Mouse (Mus musculus): ENCODE results near the gene Gm21988. TPM values are rescaled to one million over a fixed set of nuclear protein-coding genes. Genes with fewer than 3 reads are reported as not detected.

The Gm21988 gene
- polyA plus RNA-seq, 1 experiment from 2014 or later = 16.3 TPM

GRCm38 (mm10) chr11:70192157-70192556 is 47.5 kb downstream of the Gm21988 start:
- DNase-seq (no peak), ATAC-seq (ENCODE audit: low FRiP score, low TSS enrichment) (no peak)
- no peaks in the 10 kb centered on the region for H3K36me3 ChIP-seq (ENCODE audit: control insufficient read depth, insufficient read depth, low read length)
- H3K27me3 ChIP-seq (ENCODE audit: control insufficient read depth, insufficient read depth, low read length) = no peaks in the 10 kb centered on the region
- WGBS = 82% methylated on average over 4 of the region's 4 CpGs
- no peak overlapping the region for H3K27ac ChIP-seq (replicated peaks; ENCODE audit: low read depth, low read length)
- H3K4me2 ChIP-seq (ENCODE audit: low read length) = no peak overlapping the region
- H3K9ac ChIP-seq (replicated peaks; ENCODE audit: low read length) = no peak overlapping the region
- no peaks in the 10 kb centered on the region for H3K4me1 ChIP-seq (ENCODE audit: control insufficient read depth, insufficient read depth, low read length)
- H3K4me3 ChIP-seq (replicated peaks; ENCODE audit: low read depth, low read length) = no peak overlapping the region
- no peaks in the 10 kb centered on the region for H3K9me3 ChIP-seq (ENCODE audit: control insufficient read depth, low read length)

- no peak for ATAC-seq (ENCODE audit: low FRiP score, low TSS enrichment)
- H3K27ac ChIP-seq (replicated peaks; ENCODE audit: low read depth, low read length) = no peak overlapping the region
- H3K4me1 ChIP-seq (ENCODE audit: control insufficient read depth, insufficient read depth, low read length) = no peaks in the 10 kb centered on the region
- WGBS = 86% methylated on average over 6 of the region's 6 CpGs
- no peaks in the 10 kb centered on the region for H3K27me3 ChIP-seq (ENCODE audit: control insufficient read depth, insufficient read depth, low read length)
- H3K4me2 ChIP-seq (ENCODE audit: low read length) = no peak overlapping the region
- H3K9ac ChIP-seq (replicated peaks; ENCODE audit: low read length) = no peak overlapping the region
- no peak for DNase-seq
- H3K4me3 ChIP-seq (replicated peaks; ENCODE audit: low read depth, low read length) = no peak overlapping the region
- H3K36me3 ChIP-seq (ENCODE audit: control insufficient read depth, insufficient read depth, low read length) = no peaks in the 10 kb centered on the region
- no peaks in the 10 kb centered on the region for H3K9me3 ChIP-seq (ENCODE audit: control insufficient read depth, low read length)
Measured at GRCm38 (mm10) chr11:70191188-70191587, 48.4 kb downstream of the Gm21988 start.

DNA sequence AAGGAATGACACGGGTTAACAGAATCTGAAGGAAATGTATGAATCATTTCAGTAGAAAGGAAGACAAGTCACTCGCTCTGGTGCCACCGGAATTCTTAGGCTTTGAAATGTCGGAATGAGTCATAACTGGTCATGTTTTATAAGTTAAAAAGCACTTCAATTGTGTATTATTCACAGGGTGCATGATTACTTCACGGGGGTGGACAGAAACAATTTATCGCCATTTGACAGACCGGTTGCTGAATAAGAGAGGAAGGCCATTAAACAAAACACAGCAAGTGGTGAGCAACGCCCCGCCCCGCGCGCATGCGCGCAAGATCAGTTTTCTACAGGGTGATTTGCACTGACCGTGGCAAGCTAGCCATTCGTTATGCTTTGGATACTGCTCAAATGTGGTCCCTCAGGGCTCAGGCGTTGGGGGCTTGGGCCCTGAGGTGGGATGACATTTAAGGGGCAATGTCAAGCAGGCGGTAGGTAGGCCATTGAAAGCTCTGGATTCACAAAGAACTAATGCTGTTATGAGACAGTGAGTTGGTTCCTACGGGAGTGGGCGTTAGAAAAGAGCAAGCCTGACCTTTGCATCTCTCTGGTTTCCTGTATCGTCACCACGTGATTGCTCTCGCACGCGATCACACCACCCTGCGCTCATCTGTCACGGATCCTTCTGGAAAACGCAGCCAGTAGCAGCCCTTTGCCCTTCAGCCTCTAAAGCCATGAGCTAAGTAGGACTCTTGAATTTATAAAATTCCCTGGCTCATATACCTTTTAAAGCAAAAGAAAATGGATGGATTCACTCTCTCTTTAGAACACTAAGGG is 50.1 kb downstream of the Gm21988 start:
- Histone ChIP-seq H3K27me3 (ENCODE audit: control insufficient read depth, insufficient read depth, low read length) (no peaks in the 10 kb centered on the region), H3K36me3 (ENCODE audit: control insufficient read depth, insufficient read depth, low read length) (no peaks in the 10 kb centered on the region), H3K9ac (replicated peaks; ENCODE audit: low read length) (no peak overlapping the region), H3K9me3 (ENCODE audit: control insufficient read depth, low read length) (no peaks in the 10 kb centered on the region), H3K27ac (replicated peaks; ENCODE audit: low read depth, low read length) (no peak overlapping the region), H3K4me1 (ENCODE audit: control insufficient read depth, insufficient read depth, low read length) (no peaks in the 10 kb centered on the region), H3K4me2 (ENCODE audit: low read length) (no peak overlapping the region), H3K4me3 (replicated peaks; ENCODE audit: low read depth, low read length) (no peak overlapping the region)
- WGBS = 87% methylated on average over 28 of the region's 28 CpGs
- ATAC-seq (ENCODE audit: low FRiP score, low TSS enrichment) (no peak), DNase-seq (no peak)

MicroRNAs within 50 kb of the gene (microRNA counts, 519-probe panel; counts per million panel counts)
- microRNA mmu-miR-195 (2,503 counts per million, percentile 7 among the panel's probes with 10 or more counts), microRNA mmu-miR-497 (not detected)

Small RNA genes within 50 kb of the gene (microRNA-seq; reads per million reads assigned to microRNA genes)
- gene Mir195a (792 reads per million, percentile 79 among the genes with 10 or more reads in this experiment), gene Mir497 (not detected), gene Mir497b (not detected)

Other genes starting within 250 kb of the Gm21988 start
- gene Gabarap, start 248.7 kb downstream of the Gm21988 start, polyA plus RNA-seq (2014; fragmentation: Nextera tagmentation; extraction: Ambion mirVana) = 616 and 626 TPM in 2 replicates
- gene Phf23, start 244.1 kb downstream of the Gm21988 start, polyA plus RNA-seq (2014; fragmentation: Nextera tagmentation; extraction: Ambion mirVana) = 41.3 and 48.9 TPM in 2 replicates
- gene Dvl2, start 239.2 kb downstream of the Gm21988 start, polyA plus RNA-seq (2014; fragmentation: Nextera tagmentation; extraction: Ambion mirVana) = 22.9 and 23.0 TPM in 2 replicates
- gene Acadvl, start 224.4 kb downstream of the Gm21988 start, polyA plus RNA-seq (2014; fragmentation: Nextera tagmentation; extraction: Ambion mirVana) = 43.2 and 49.6 TPM in 2 replicates
- 33.1 and 41.0 TPM in 2 replicates for gene Dlg4, start 222.9 kb downstream of the Gm21988 start, polyA plus RNA-seq (2014; fragmentation: Nextera tagmentation; extraction: Ambion mirVana)
- 0.26 and 1.4 TPM in 2 replicates for gene Asgr1, start 185.7 kb downstream of the Gm21988 start, polyA plus RNA-seq (2014; fragmentation: Nextera tagmentation; extraction: Ambion mirVana)
- gene Asgr2, start 147.2 kb downstream of the Gm21988 start, polyA plus RNA-seq (2014; fragmentation: Nextera tagmentation; extraction: Ambion mirVana) = not detected in 2 replicates
- 0.75 TPM in 1 of 2 replicates, not detected in the other for gene Mgl2, start 109.5 kb downstream of the Gm21988 start, polyA plus RNA-seq (2014; fragmentation: Nextera tagmentation; extraction: Ambion mirVana)
- 1.4 TPM in 1 of 2 replicates, not detected in the other for gene Clec10a, start 83.6 kb downstream of the Gm21988 start, polyA plus RNA-seq (2014; fragmentation: Nextera tagmentation; extraction: Ambion mirVana)
- 1.5 and 3.2 TPM in 2 replicates for gene Slc16a11, start 27.1 kb downstream of the Gm21988 start, polyA plus RNA-seq (2014; fragmentation: Nextera tagmentation; extraction: Ambion mirVana)
- 10.0 and 10.7 TPM in 2 replicates for gene Slc16a13, start 18.8 kb downstream of the Gm21988 start, polyA plus RNA-seq (2014; fragmentation: Nextera tagmentation; extraction: Ambion mirVana)
- gene Bcl6b, start 10.0 kb downstream of the Gm21988 start, polyA plus RNA-seq (2014; fragmentation: Nextera tagmentation; extraction: Ambion mirVana) = 2.5 and 4.4 TPM in 2 replicates
- gene 0610010K14Rik, start 1.9 kb downstream of the Gm21988 start, polyA plus RNA-seq (2014; fragmentation: Nextera tagmentation; extraction: Ambion mirVana) = 171 and 205 TPM in 2 replicates
- 321 and 350 TPM in 2 replicates for gene Rnasek, start within 50 bp of the Gm21988 start, polyA plus RNA-seq (2014; fragmentation: Nextera tagmentation; extraction: Ambion mirVana)
- gene Alox12, start 15.5 kb upstream of the Gm21988 start, polyA plus RNA-seq (2014; fragmentation: Nextera tagmentation; extraction: Ambion mirVana) = 0.11 and 0.33 TPM in 2 replicates
- gene Alox12e, start 82.8 kb upstream of the Gm21988 start, polyA plus RNA-seq (2014; fragmentation: Nextera tagmentation; extraction: Ambion mirVana) = not detected in 2 replicates
- gene Alox15, start 112.2 kb upstream of the Gm21988 start, polyA plus RNA-seq (2014; fragmentation: Nextera tagmentation; extraction: Ambion mirVana) = not detected in 2 replicates
- 28.2 and 34.0 TPM in 2 replicates for gene Pelp1, start 170.2 kb upstream of the Gm21988 start, polyA plus RNA-seq (2014; fragmentation: Nextera tagmentation; extraction: Ambion mirVana)
- gene Arrb2, start 192.8 kb upstream of the Gm21988 start, polyA plus RNA-seq (2014; fragmentation: Nextera tagmentation; extraction: Ambion mirVana) = 56.5 and 93.0 TPM in 2 replicates
- gene Med11, start 212.1 kb upstream of the Gm21988 start, polyA plus RNA-seq (2014; fragmentation: Nextera tagmentation; extraction: Ambion mirVana) = 42.9 and 51.5 TPM in 2 replicates
- 0.24 and 0.61 TPM in 2 replicates for gene Zmynd15, start 219.6 kb upstream of the Gm21988 start, polyA plus RNA-seq (2014; fragmentation: Nextera tagmentation; extraction: Ambion mirVana)
- 0.50 and 2.1 TPM in 2 replicates for gene Cxcl16, start 220.2 kb upstream of the Gm21988 start, polyA plus RNA-seq (2014; fragmentation: Nextera tagmentation; extraction: Ambion mirVana)